Mouse (Mus musculus) 3T3-L1 (cell line): ENCODE results near the gene Prkg1.

ENCODE experiments used
- DNase-seq: peaks from one replicate; pipeline ENCODE4 v3.0.0-alpha.2; 2015; ENCODE audit warnings: low read depth, low spot score

Prkg1 gene

DNA sequence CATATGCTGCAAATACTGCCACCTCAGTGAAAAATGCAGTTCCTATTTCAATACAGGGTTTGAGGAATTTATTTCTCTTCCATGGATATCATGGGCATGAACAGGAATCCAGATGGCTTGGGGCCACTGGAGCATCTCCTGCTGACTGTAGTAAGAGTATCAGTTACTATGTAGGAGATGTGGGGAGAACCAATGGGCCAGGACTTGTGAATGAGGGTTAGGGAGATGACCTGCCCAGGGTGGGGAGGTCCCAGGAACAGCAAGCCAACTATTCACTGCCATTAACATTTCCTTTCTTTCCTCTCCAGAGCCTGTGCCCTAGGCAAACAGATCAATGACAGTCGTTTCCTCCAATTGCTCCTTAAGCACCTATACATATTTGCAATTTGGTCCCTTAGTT is 593.8 kb downstream of the Prkg1 start:
- no peak for DNase-seq

DNA sequence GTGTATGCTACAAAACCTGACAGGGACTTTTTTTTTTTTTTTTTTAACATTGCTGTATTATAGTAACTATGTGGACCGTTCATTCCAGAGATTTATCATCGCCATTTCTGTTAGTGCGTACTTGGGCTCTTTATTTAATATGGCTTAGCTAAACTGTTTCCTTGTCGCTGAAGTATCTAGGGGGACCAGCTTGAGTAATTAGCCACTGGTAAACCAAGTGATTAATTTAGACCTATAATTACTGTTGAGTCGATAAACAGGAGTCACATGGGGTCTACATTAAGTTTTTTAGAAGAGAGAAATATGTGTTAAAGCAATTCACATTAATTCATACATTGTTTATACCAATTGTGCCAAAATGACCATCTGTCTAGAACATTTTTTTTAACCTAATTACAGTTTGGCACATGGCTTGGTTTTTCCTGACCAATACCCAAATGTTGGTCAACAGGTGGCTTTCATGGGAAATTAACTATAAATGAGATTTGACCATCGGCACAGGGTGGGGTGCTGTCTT is 605.8 kb downstream of the Prkg1 start:
- DNase-seq: no peak

- no peak for DNase-seq
Measured at GRCm38 (mm10) chr19:31153399-31153798, 611.4 kb downstream of the Prkg1 start.

DNA sequence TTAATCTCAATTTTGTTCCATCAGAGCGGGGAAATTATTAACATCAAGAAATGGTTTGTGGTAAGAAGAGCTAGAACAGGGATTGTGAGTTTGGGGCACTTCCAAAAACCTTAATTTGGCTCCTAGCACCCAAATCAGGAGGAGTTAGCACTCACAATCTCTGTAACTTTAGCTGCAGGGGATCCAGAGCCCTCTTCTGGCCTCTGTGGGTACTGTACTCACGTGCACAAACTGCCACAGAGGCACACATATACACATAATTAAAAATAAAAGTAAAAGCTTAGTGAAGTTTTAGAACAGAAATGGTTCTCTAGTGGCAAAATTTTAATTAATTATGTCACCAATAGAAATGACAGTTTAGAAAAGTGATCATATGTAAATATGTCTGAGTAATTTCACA is 614.9 kb downstream of the Prkg1 start:
- peak; percentile 5 for DNase-seq

GRCm38 (mm10) chr19:31147457-31147856 is 617.4 kb downstream of the Prkg1 start:
- no peak for DNase-seq

- DNase-seq: no peak
Measured at GRCm38 (mm10) chr19:31146156-31146555, 618.7 kb downstream of the Prkg1 start.

- DNase-seq: no peak
Measured at GRCm38 (mm10) chr19:31141905-31142304, 622.9 kb downstream of the Prkg1 start.

DNA sequence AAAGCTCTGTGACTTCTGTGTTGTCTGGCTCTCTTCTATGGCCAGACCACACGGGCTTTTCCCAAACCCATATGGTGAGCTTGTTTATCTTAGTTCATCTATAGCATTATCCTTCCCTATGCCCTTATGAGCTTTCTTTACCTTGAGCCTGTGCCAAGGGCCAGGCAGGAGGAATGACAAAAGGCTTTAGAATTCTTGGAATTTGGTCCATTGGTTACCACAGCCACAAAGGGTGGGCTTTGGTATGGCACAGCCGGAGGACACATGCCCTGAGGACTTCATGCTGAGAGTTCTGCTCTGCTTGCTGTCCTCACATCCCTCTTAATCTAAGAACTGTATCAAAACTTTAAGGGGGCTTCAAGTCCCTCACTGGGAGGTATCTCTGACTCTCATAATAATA is 628.5 kb downstream of the Prkg1 start:
- DNase-seq: peak; percentile 79

DNA sequence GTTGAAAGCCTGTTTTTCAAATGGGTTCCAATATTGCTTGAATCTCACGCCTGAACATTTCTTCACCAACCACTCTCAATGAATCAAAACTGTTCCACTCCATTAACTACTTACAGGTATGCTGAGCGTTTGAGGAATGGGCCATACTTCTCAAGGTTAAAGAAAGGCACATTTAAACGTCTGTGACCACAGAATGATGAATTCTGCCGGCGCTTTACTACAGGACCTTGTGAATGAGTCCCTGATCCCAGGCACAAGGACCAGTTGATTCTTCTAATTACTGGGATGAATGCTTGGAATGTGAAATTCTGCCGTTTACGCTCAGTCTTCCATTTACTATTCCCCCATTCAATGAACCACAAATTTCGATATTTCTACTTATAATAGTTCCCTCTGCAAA is 632.2 kb downstream of the Prkg1 start:
- no peak for DNase-seq

DNA sequence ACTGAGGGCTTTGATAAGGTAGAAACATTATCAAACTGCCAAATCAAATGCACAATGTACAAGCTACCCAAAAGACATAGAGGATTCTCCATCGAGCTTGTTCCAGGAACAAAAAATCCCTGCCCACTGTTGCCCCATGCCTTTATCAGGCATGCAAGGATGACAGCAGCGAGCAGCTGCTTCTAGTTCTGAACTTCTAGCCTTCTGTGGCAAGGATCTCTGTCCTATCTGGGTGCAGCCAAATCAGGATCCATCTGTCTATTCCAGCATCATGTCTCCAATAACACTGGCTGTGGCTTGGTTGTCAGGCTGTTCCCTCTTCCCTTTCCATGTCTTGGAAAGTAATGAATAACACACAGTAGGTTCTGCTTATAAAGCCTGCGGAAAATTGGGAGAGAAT is 640.2 kb downstream of the Prkg1 start:
- DNase-seq: no peak

GRCm38 (mm10) chr19:31114690-31115089 is 650.1 kb downstream of the Prkg1 start:
- DNase-seq: peak; percentile 11

DNA sequence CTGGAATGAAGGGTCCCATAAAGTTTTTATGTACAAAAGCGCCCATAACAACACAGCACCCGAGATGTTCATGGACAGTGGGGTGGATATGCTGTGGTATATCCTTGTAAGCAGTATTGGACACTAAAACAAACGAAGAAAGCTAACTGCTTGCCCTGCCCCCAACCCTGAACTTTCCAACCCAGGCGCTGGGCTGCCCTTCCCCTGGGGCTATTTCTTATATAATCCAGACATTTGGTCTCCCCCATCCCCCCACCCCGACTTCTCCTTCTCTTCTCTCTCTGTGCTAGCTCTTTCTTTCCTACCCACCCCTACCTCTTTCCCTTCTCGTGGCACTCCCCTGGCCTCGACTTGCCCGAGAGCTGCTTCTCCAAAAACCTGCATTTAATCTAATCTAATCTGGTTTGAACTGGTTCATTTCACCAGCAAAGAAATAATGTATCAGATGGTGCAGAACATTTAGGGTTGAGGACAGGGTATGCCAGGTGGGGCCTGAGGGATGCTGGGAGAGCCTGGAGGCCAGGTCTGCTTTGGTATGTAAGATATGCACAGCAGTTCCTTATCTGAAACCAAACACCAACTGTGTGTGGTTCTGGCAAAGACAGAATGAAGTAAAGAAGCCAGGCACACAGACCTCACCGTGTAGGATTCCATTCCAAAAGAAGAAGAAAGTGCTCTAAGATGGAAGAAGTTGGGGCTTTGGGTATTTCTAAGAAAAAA is 657.8 kb downstream of the Prkg1 start:
- DNase-seq: no peak

GRCm38 (mm10) chr19:31106036-31106435 is 658.8 kb downstream of the Prkg1 start:
- no peak for DNase-seq

GRCm38 (mm10) chr19:31104764-31105163 is 660.1 kb downstream of the Prkg1 start:
- no peak for DNase-seq

GRCm38 (mm10) chr19:31099369-31099768 is 665.5 kb downstream of the Prkg1 start:
- DNase-seq: no peak

DNA sequence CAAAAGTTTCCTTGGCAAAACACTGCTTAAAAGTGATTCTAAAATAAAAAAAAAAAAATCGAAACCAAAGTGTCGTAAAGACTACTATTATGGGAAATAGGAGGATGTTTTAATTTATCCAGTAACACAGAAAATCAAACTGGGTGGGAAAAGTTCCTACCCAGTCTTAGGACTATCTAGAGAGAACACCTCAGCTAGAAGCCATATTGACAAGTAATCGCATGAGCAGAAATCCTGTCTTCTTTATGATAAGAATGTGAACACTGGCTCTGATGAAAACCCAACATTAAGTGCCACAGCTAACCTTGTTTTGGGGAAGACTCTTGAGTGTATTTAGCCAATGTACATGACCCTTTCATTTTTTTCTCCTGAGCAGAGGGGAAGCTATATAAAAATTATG is 667.0 kb downstream of the Prkg1 start:
- DNase-seq: no peak

- DNase-seq: peak; percentile 7
Measured at GRCm38 (mm10) chr19:31083761-31084160, 681.1 kb downstream of the Prkg1 start.

DNA sequence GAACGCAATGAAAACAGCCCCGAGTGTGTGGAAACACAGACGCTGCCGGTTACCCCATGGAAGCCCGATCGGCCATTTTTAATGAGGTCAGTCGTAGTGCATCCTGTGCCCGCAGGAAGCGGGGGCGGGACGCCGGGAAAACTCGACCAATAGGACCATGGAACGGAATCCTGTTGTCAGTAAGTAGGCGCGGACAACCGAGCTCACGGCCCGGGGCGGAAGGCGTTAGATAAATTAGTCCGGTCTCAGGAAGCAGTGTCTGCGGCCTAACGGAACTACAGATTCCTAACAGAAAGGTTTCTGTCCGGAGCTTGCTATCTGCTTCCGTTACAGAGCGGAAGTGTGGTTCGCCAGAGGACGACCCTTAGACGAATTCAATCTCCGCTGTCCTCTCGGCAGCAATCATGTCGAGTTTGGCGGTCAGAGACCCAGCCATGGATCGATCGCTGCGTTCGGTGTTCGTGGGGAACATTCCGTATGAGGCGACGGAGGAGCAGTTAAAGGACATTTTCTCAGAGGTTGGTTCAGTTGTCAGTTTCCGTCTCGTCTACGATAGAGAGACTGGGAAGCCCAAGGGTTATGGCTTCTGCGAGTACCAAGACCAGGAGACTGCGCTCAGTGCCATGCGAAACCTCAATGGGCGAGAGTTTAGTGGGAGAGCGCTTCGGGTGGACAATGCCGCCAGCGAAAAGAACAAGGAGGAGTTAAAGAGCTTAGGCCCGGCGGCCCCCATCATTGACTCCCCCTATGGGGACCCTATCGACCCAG is 682.0 kb downstream of the Prkg1 start, which contains the start of gene Cstf2t:
Cstf2t (plus strand) TSS at position 176 of the 768 bp plus-strand sequence.
- DNase-seq: peak; percentile 100

DNA sequence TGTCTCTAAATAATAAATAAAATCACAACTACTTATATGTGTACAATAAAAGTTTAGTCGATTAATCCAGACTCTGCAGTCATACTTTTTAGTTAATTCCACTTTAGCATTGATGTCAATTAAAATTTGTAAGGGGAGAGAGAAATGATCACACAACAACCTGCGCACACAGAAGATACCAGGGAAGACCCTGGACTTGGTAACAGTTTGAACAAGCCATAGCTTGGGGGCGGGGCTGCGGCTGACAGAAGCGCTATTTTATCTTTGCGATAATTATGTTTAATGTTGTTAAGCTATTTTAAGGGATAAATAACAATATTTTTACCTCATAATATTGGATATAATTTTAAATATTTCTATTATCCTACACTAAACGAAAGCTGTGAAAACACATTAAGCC is 682.6 kb downstream of the Prkg1 start:
- no peak for DNase-seq

DNA sequence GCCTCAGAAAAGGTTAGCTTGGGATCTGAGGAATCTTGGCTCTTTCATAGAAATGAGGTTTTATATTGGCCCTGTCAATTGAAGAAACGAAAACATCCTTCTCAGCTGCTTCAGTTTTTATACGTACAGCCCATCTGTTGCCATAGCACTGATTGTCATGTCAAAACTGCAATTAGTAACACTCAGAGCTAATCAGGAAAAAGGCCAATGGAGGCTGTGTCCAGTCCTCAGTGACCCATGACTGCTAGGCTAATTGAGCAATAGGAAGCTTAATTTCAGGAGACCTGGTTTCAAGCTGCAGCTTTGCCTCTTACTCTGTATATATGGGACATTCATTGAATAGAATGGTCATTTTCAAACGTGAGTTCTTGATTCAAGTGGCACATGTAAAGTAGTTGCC is 686.6 kb downstream of the Prkg1 start:
- DNase-seq: no peak

DNA sequence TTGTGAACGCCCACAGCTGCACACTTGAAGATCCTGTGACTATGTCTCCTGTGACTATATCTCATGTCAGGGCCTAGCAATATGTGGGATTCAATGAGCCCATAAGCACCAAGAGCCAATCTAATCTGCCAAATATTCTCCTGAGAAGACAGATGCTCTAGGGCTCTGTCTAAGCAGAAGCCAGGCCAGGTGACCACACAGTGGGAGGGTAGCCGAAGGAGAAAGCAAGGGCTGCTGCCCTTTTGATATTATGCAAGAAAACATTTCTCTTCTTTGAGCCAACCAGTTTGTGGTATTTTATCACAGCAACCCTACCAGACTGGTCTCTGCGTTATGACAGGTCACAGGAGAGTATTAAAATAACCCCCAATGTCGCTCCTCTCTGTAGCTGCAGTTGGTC is 688.7 kb downstream of the Prkg1 start:
- DNase-seq: no peak

- no peak for DNase-seq
Measured at GRCm38 (mm10) chr19:31074717-31075063, 690.1 kb downstream of the Prkg1 start.
